Mouse (Mus musculus): ENCODE measurements at regions not wholly inside any gene's neighbourhood (a gene's known extent, or its start where the extent isn't known, plus 50 kb on each side); places are given as distances from the start of the nearest gene placed in this dataset.

GRCm38 (mm10) chr1:42539541-42540520 is 155.7 kb upstream of the Pou3f3 start:
- TF ChIP-seq POLR2A (IDR thresholded peaks at IDR 0.05; ENCODE audit: low read depth, low read length) (no peak), CTCF (IDR thresholded peaks at IDR 0.05; ENCODE audit: extremely low read depth, insufficient read length, insufficient replicate concordance, low read depth, low read length) (no peak)
- Histone ChIP-seq H3K27ac (ENCODE audit: insufficient read depth, low read depth, low read length) (no peak overlapping the region), H3K36me3 (ENCODE audit: control insufficient read depth, insufficient read depth, low read length) (no peaks in the 10 kb centered on the region), H3K27me3 (ENCODE audit: control insufficient read depth, insufficient read depth, low read length) (no peaks in the 10 kb centered on the region), H3K4me3 (ENCODE audit: low read depth, low read length) (no peak overlapping the region), H3K4me1 (ENCODE audit: control insufficient read depth, insufficient read depth, insufficient read length, low read length) (no peaks in the 10 kb centered on the region)
- 72% methylated on average over 26 of the region's 26 CpGs for WGBS

DNA sequence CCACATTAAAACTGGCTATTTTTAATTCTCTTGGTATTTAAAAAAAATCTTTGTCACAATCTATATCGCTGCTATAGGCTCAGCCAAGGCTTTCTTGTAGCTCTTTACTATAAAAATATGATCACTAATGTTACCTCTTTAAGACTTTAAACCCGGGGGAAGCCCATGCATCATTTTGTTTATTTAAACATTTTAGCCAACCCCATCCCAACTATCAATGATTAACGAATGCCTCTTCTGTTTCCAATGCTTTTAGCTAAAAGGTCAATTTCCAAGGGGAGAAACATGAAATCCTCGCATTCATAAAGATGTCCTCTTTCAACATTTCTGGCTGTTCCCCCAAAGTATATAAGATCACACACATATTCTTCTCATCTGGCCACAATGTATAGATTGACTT is 153.6 kb upstream of the Pou3f3 start:
- no peaks in the 10 kb centered on the region for H3K36me3 ChIP-seq (ENCODE audit: control insufficient read depth, insufficient read depth, low read length)
- TF ChIP-seq POLR2A (IDR thresholded peaks at IDR 0.05; ENCODE audit: low read depth, low read length) (no peak), CTCF (IDR thresholded peaks at IDR 0.05; ENCODE audit: extremely low read depth, insufficient read length, insufficient replicate concordance, low read depth, low read length) (no peak)
- WGBS: 52% methylated on average over 4 of the region's 4 CpGs
- H3K27me3 ChIP-seq (ENCODE audit: control insufficient read depth, insufficient read depth, low read length): no peaks in the 10 kb centered on the region
- no peak overlapping the region for H3K4me3 ChIP-seq (ENCODE audit: low read depth, low read length)
- no peak overlapping the region for H3K27ac ChIP-seq (ENCODE audit: insufficient read depth, low read depth, low read length)
- no peaks in the 10 kb centered on the region for H3K4me1 ChIP-seq (ENCODE audit: control insufficient read depth, insufficient read depth, insufficient read length, low read length)

DNA sequence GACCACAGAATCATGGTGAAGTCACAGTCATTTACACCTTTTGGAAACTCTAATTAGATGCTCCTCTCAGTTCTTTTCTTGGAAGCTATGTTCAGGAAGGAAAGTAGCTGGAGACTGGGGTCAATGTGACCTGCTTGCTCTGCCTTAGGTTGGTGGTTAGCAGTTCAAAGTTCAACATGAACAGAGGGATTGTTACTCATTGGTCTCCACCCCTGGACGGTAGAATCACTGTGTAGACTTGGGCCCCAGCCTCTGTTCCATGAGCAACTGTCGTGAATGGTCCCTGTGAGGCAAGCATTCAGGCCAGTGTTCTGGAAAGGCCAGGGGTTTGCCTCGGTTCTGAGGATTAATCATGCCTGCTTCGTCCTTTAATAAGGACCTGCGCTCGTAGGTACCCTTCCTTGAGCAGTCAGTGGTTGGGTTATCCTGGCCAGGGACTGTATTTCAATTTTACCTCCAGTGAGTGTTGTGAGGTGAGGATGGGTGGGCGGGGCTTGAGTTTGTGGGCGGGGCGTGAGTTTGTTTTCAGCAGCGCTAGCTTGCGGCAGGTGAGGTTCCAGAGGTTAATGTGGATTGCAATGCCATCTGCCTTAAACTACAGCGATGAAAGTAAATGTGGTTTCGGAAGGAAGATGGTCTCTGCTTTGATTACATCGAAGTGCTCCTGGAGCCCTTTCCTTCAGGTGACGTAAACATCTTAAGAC is 152.6 kb upstream of the Pou3f3 start:
- H3K27ac ChIP-seq (ENCODE audit: insufficient read depth, low read depth, low read length): no peak overlapping the region
- H3K27me3 ChIP-seq (ENCODE audit: control insufficient read depth, insufficient read depth, low read length): no peaks in the 10 kb centered on the region
- no peaks in the 10 kb centered on the region for H3K4me1 ChIP-seq (ENCODE audit: control insufficient read depth, insufficient read depth, insufficient read length, low read length)
- TF ChIP-seq CTCF (IDR thresholded peaks at IDR 0.05; ENCODE audit: extremely low read depth, insufficient read length, insufficient replicate concordance, low read depth, low read length) (no peak), POLR2A (IDR thresholded peaks at IDR 0.05; ENCODE audit: low read depth, low read length) (no peak)
- 36% methylated on average over 15 of the region's 15 CpGs for WGBS
- H3K36me3 ChIP-seq (ENCODE audit: control insufficient read depth, insufficient read depth, low read length): no peaks in the 10 kb centered on the region
- no peak overlapping the region for H3K4me3 ChIP-seq (ENCODE audit: low read depth, low read length)

GRCm38 (mm10) chr1:42546879-42547278 is 148.7 kb upstream of the Pou3f3 start:
- Histone ChIP-seq H3K36me3 (ENCODE audit: control insufficient read depth, insufficient read depth, low read length) (no peaks in the 10 kb centered on the region), H3K4me3 (ENCODE audit: low read depth, low read length) (no peak overlapping the region), H3K27ac (ENCODE audit: insufficient read depth, low read depth, low read length) (no peak overlapping the region), H3K4me1 (ENCODE audit: control insufficient read depth, insufficient read depth, insufficient read length, low read length) (no peaks in the 10 kb centered on the region), H3K27me3 (ENCODE audit: control insufficient read depth, insufficient read depth, low read length) (no peaks in the 10 kb centered on the region)
- TF ChIP-seq CTCF (IDR thresholded peaks at IDR 0.05; ENCODE audit: extremely low read depth, insufficient read length, insufficient replicate concordance, low read depth, low read length): no peak
- no peak for TF ChIP-seq POLR2A (IDR thresholded peaks at IDR 0.05; ENCODE audit: low read depth, low read length)
- WGBS: 92% methylated on average over 3 of the region's 3 CpGs

GRCm38 (mm10) chr1:42557301-42557700 is 138.3 kb upstream of the Pou3f3 start:
- Histone ChIP-seq H3K4me1 (ENCODE audit: control insufficient read depth, insufficient read depth, insufficient read length, low read length) (no peaks in the 10 kb centered on the region), H3K36me3 (ENCODE audit: control insufficient read depth, insufficient read depth, low read length) (no peaks in the 10 kb centered on the region), H3K27ac (ENCODE audit: insufficient read depth, low read depth, low read length) (no peak overlapping the region), H3K27me3 (ENCODE audit: control insufficient read depth, insufficient read depth, low read length) (no peaks in the 10 kb centered on the region; the same call in 1 of the 2 replicates), H3K4me3 (ENCODE audit: low read depth, low read length) (no peak overlapping the region)
- TF ChIP-seq CTCF (IDR thresholded peaks at IDR 0.05; ENCODE audit: extremely low read depth, insufficient read length, insufficient replicate concordance, low read depth, low read length) (no peak), POLR2A (IDR thresholded peaks at IDR 0.05; ENCODE audit: low read depth, low read length) (no peak)
- 73% methylated on average over 2 of the region's 2 CpGs for WGBS

GRCm38 (mm10) chr1:42567640-42568039 is 127.9 kb upstream of the Pou3f3 start:
- H3K27me3 ChIP-seq (ENCODE audit: control insufficient read depth, insufficient read depth, low read length): no peaks in the 10 kb centered on the region
- no peak overlapping the region for H3K27ac ChIP-seq (ENCODE audit: insufficient read depth, low read depth, low read length)
- no peak for TF ChIP-seq CTCF (IDR thresholded peaks at IDR 0.05; ENCODE audit: extremely low read depth, insufficient read length, insufficient replicate concordance, low read depth, low read length)
- TF ChIP-seq POLR2A (IDR thresholded peaks at IDR 0.05; ENCODE audit: low read depth, low read length): no peak
- H3K4me1 ChIP-seq (ENCODE audit: control insufficient read depth, insufficient read depth, insufficient read length, low read length): no peaks in the 10 kb centered on the region
- H3K36me3 ChIP-seq (ENCODE audit: control insufficient read depth, insufficient read depth, low read length): no peaks in the 10 kb centered on the region
- WGBS: 83% methylated on average over 6 of the region's 6 CpGs
- no peak overlapping the region for H3K4me3 ChIP-seq (ENCODE audit: low read depth, low read length)

DNA sequence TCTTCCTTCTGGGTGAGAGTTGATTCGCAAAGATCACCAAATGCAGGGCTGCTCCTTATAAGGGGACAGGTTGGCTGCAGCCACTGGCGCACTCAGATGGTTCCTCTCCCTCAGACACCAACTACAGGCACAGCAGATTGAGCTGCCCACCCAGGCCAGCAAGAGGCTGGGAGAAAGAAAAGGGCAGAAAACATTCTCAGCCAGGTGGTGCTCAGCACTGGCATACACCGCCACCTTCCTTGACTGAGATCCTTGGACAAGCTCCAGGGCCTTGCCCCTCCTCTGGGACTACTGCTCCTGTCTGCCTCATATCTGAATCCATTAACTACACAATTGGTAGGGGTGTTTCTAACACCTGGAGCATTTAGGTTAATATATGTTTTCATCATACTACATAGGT is 110.4 kb upstream of the Pou3f3 start:
- no peak overlapping the region for H3K27ac ChIP-seq (ENCODE audit: insufficient read depth, low read depth, low read length)
- TF ChIP-seq CTCF (IDR thresholded peaks at IDR 0.05; ENCODE audit: extremely low read depth, insufficient read length, insufficient replicate concordance, low read depth, low read length) (no peak), POLR2A (IDR thresholded peaks at IDR 0.05; ENCODE audit: low read depth, low read length) (no peak)
- H3K27me3 ChIP-seq (ENCODE audit: control insufficient read depth, insufficient read depth, low read length): no peaks in the 10 kb centered on the region
- no peaks in the 10 kb centered on the region for H3K36me3 ChIP-seq (ENCODE audit: control insufficient read depth, insufficient read depth, low read length)
- WGBS: 90% methylated on average over 3 of the region's 3 CpGs
- no peak overlapping the region for H3K4me3 ChIP-seq (ENCODE audit: low read depth, low read length)
- H3K4me1 ChIP-seq (ENCODE audit: control insufficient read depth, insufficient read depth, insufficient read length, low read length): no peaks in the 10 kb centered on the region

Data from small intestine, adult 2 months (tissue).